Mouse (Mus musculus) forelimb bud, embryonic 11.5 days (tissue): ENCODE measurements at regions not wholly inside any gene's neighbourhood (a gene's known extent, or its start where the extent isn't known, plus 50 kb on each side); places are given as distances from the start of the nearest gene placed in this dataset.

Experiments used
- DNase-seq: peaks from one replicate; pipeline ENCODE4 v3.0.0-alpha.2; 2012; ENCODE audit warnings: low read depth, low spot score

DNA sequence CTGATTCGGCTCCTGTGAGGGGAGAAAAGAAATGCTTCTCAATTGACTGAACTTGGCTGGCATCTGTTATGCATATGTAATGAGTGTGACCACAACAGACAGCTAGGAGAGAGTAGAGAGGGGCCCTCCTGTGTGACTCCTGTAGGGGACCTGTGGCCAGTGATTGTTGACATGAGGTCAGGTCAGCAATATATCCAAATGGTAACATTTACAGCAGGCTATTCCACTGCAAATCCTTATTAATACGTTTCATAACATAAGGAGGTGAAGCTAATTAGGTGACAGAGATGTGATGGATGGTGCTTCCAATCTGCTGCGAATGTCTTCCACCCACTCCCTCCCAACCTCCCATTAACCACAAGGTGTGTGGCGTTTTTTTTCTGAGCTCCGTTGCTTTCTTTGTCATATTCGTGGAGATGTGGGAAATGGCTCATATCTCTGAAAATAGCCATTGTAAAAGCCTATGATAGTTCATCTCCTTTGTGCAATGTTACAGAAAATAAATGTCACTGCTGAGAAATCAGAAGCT, 309.5 kb downstream of the Irx1 start:
- DNase-seq: peak; percentile 46

DNA sequence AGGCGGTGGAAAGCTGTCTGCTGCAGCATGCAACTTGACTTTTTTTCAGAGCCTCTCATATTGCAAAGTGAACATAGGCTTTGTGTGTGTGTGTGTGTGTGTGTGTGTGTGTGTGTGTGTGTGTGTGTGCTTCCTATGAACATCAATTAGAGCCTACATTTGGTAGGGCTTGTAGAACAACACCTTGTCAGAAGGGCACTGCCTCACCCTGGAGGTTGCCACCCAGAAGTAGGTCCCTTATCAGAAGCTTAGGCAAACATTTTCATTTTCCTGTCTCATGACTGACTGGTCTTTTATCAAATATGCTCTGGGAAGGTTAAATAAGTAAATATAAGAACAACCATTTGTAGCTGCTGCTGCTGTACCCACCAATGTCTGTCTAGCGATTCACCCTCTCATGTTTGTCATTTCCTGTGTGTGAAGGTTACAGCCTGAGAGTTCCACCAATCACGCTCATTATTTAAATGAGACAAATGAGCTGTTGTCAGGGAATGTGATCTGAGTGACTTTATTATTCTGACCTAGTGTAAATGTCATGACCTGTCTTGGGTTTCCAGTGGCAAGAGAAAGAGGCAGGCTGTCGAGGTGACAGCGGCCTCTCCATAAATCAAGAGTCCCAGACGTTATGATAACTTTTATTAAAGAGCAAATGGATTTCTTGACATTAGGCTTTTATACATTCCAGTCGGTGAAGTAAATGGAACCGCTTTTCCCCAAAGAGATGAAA, 310.1 kb downstream of the Irx1 start:
- no peak for DNase-seq

DNA sequence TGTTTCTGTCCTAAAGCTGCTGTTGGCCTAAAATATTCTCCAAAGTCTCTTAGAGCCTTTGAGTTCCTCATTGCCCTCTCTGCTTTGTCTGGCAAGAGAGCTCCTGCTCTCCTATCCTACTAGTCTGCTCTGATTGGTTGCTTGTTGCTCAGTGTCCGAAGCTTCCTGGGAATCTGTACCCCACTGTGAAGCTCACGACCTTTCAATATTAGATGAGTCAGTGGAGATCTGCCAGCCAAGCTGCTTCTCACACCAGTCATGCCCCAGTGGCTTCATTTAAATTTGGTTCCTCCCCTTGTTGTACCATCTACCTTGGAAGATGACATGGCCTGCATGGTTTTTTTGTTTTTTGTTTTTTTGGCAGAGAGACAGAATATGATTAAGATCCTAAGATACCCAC, 313.6 kb downstream of the Irx1 start:
- no peak for DNase-seq

DNA sequence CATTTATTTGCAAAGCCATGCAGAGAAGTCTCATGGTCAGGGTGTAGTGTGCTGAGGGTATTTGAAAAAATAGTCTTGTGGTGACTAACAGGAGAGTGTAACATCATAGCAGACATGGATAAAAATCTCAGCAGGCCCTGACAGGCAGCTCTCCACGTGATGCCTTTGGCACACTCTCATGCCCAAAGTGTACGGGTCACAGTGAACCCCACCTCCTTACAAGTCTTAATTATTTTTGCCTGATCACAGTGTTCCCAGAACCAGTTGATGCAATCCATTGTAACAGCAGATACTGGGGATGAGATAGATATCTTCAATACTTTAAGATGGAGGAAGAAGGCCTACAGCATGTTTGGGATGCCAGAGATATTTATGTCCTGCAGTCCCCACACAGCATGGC, 314.5 kb downstream of the Irx1 start:
- DNase-seq: no peak

DNA sequence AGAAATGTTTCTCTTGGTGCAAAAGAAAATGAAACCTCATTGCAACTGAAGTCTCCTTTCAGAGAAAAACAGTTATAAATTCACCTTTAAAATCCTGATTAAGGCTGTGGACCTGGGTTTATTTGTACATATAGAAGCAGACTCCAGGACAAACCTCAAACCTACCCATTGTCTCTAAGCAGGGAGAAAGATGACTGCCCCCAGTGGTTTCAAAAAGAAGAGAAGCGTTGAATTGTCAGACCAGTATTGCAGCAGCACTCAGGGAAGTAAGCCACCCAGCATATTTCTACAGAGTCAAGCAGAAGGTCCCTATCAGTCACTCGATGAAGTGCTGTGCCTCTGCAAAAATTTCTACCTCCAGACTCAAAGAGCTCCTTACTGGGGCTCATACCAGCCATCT, 332.1 kb downstream of the Irx1 start:
- DNase-seq: no peak

DNA sequence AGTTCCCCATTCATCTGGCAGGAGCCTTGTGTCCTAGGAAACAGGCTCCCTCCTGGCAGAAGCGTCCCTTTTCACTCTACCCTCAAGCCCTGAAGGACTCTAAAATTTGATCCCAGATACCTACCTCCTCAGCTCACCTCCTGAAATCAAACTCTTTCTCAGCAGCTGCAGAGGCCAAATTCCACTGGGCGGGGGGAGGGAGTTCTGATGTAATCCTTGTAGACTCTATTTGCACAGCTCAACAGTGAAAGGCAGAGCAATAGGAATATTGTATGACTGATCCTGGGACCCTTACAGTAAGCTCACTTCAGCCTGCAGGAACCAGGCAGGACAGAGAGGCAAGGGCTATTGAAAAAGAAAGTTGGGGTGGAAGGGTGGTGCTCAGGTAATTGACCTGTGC, 346.3 kb downstream of the Irx1 start:
- DNase-seq: no peak

DNA sequence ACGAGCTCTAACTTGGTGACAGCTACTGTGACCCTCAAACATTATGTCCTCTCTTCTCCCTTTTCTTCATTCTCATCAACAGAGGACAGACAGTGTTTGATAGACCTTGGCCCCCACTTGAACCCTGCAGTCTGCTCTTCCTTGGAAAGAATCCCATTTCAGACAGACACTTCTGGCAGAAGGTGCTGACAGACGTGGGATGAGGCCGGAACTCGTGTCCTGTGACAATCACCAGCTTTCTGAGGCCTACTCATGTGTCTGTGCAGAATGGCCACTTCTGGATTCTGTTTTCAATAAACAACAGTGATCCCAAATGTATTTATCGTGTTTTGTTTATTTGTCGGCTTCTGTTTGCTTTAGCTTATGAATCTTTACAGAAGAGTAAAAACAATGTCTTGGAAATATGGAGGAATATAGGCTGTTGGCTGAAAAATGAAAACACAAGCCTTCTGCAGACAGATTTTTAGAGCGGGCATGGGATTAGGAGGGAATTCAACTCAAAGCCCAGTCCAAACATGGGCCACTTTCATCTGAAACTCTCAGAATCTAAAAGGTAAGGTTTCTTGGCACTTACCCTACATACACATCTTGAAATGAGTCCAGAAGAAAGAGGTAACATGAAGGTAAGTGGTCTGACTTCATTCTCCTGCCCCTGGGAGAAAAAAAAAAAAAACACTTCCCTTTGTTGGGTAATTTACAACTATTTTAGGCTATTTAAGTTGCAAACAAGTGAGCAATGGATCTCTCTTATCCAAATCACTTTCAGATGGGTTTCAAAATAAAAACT, 350.9 kb downstream of the Irx1 start:
- no peak for DNase-seq

DNA sequence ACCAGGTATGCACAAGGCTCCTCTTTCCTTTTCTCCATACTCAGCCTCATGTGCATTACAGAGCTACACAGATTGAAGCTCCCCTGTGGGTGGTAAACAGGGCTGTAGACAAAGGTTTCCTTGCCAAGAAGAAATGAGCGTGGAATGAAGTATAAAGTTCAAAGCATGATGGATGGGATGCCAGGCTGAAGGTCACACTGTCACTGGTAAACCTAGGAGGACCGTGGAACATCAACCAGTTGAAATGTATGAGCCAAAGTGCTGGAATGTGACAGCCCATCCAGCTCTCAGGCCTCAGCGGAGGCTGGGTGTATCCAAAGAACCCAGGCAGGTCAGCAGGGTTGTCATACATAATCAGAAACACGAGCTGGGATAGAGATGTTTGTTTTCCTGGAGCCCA, 381.0 kb downstream of the Irx1 start:
- no peak for DNase-seq

DNA sequence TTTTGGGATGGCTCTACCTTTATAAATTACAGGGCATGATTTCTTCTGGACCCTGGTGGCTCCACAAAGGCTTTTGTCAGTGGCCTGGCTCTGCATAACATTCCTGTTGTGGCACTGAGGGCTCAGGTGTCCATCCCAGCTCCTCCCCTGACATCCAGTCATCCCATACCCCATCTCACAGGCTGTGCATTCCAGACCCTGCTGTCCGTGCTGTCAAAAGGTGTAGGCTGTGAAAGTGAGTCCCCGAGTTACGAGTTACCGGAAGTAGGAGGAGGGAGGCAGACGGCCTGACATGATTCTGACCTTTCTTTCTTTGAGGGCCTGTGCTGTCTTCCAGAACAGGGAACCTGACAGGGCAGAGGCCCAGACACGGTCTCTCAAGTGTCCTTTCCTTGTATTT, 397.6 kb downstream of the Irx1 start:
- DNase-seq: no peak

DNA sequence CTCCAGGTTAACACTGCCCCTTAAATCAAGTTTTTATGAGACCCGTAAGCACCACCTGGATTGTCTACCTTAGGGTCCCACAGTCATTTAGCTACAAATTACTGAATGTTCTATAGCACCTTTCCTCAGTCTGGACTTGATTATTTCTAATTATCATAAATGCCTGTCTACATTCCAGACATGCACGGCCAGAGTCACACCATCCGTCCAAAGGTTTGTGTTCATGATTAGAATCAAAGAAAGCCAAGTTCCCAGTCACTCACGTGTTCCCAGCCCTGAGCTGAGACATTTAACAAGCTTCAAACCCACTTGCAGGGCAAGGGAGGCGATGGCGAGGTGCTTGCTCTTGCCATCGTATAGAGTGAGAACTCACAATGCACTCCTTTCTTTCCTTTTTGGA, 398.1 kb downstream of the Irx1 start:
- peak; percentile 61 for DNase-seq

DNA sequence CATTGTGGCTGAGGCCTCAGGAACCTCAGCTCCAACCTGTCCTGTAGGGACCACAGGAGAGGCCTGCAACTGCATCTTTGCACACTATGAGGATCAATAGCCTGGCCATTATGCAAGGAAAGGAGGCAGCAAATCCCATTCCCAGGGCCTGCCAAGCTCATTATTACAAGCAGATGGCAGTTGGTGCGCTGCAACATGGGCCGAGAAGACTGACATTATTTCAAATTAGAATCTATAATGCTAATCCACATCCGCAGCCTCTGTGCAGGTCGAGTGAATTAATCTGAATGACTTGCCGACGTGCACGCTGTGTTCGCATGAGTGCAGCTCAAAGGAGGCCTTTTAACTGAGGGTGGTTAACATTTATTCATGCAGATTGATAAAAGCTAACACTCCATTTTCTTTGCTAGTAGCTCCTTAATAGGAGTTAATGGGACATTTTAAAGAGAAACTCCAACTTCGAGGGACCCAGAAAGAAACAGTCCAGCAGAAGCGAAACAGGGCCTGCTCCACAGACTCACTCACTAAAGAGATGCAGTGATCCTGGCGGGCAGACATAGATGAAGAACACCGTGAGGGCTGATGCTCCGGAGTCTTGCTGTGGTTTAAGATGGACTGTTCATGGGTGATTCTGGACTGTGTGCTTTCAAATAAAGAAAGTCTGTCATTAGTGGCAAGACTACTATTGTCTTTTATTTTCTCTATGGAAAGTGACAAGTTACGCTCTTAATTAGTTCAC, 404.9 kb downstream of the Irx1 start:
- peak; percentile 51 for DNase-seq

DNA sequence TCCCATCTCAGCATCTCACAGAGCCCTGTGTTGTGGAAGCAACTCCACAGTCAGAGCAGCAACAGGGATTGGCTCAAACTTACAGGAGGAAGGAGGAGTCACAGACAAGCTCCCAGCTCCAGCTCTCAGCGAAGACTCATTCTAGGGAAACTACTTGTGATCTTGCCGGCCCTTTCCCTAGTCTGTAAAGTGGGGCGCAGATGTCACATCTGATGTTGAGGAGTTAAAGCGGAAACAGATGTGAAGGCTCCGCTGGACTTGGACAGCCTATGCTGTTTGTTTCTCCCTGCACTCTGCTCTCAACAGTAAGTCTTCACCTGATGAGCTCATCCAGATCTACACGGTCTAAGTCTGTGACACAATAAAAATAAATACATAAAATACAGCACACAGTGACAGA, 408.1 kb downstream of the Irx1 start:
- DNase-seq: peak; percentile 43

DNA sequence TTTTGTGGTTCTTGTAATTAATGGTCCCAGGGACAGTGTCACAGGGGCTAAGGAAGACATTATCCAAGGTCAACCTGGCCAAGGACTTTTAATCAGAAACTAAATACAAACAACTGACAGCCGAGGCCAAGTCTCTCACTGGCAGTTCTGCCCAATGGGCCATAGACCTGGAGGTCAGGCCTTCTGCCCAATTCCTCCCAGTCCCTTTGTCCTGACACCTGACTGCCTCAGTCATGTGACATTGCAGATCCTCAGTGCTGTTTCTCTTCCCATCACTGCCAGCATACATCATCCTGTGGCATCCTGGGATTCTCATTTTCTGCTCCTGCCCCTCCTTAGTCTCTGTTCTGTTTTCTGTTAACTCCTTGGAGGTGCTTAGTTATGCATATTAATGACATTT, 413.4 kb downstream of the Irx1 start:
- no peak for DNase-seq

DNA sequence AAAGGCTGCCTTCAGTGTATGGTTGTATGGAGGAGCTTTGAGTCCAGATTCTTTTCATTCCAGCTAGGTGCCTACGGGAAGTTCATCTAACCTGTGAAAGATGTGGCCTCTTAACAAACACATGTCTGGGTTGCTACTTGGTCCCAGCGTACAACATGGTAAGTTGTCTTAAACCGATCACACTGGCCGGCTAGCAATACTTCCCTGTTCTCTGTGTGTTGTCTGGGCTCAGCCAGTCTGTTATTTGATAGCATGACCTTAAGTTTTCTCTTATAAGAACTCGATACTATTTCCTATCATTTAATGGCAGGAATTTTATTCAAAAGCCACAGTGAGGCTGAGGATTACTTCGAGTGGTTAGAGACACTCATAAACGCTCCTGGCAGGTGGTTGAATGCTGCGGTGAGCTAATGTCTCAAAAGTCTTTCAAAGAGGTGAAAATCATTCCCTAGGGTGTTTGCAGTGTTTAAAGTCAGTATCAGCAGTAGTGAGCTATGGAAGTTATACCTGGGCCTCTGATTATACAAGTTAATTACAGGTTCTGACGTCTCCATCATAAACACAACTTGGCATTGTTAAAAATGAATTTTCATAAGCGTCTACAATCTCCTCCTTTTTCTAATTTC, 414.2 kb downstream of the Irx1 start:
- no peak for DNase-seq

DNA sequence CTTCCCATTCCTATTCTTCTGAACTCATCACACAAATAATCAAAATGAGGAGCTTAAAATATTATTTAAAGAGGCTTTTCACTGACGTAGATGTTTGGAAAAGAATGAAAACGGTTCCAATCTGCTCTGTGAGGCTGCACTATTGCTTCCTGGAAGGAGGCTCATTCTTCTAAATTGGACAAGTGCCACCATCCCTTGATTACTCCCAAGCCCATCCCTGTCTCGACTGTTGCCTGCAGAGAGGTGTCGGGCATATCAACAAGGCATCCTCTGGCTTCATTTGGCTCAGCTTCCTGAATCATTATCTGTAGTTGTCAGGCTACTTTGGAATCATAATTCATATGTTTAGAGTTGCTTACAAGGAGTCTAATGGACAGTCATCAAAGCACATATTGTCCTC, 425.3 kb downstream of the Irx1 start:
- DNase-seq: no peak

DNA sequence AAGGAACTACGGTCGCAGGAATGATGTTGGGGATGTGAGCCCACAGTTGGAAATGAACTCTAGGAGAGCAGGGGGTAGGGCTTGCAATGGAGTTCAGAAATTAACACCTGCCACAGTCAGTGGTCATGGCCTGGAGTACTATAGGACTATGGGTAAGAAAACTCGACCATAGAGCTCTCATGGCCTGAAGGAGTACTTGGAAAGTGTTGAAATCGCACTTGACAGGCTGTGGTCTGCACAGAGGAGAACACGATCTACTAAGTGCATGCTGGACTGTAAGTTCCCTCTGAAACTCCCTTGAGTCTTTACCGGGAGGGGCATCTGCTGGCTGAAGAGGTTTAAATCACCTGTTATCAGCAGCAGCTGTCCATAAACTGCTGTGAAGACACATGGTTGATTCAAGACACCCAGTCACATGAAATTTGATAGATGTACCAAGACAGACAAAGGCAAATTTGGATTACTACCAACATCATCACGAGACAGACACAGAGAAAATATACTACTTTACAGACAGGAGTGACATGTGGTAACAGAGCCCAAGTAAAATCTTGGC, 430.6 kb downstream of the Irx1 start:
- no peak for DNase-seq

DNA sequence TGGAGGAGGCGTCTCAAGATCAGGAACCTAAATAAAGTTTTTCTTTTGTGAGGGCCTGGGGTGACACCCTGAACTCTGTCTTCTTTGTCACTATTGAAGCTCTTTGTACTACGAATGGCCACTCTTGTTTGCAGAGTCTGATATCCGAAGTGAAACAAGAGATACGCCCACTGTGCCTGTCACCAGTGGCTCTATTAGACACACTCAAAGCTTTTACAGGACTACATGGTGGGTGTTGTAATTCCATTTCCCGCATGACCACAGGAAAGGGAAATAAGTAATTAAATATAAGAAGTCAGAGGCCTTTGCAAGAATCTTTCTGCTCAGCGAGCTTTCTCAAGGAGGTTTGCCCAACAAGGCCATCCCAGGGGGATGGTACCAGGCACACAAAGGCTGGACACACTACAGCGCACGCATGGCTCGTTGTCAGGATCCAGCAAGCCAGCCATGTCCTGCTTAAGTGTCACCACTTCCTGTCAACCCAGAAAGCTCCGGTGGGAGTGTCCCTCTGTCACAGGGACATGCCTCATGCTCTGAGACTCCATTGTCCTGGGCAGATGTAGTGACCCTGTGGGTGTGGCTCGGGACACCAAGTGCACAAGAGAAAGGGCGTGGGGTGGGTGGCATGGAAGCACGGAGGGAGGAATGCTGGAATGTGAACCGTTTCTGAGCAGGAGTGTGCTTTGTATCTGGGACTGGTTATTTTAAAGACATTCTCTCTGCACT, 434.0 kb downstream of the Irx1 start:
- DNase-seq: no peak

DNA sequence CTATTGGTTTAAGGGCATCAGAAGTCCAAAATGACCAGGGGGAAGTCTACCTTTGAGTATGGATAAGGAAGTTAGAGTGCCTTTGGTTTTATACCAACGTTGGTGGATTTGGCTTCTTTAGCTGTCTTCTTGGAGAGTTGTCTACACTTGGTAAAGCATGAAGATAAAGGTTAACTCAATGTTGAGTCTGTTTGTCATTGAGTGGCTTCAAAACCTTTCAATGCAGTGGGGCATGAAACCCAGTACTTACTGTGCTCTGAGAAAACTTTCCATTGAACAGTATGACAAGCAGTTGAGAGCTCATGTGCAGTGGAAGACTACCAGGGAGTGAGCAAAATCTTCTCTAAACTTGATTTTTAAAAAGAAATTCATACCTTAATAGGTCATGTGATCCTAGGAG, 445.7 kb downstream of the Irx1 start:
- no peak for DNase-seq

DNA sequence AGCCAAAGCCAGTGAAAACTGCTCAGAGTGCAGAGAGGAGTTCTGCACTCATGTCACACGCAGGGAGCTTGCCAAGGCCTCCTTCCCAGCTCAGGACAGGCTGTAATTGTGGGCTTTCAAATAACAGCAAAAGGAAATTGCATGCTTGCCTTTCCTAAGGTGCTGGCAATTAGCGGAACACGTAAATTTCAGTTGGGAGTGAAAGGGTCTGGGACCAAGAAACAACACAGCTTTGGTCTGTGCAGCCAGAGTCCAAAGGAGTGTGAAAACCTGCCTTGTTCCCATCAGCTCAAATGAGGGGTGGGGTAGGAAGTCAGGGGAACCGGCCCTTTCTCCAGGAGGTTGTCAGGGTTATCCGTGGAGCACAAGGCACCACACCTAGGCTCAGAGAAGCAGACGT, 450.3 kb downstream of the Irx1 start:
- DNase-seq: peak; percentile 52

DNA sequence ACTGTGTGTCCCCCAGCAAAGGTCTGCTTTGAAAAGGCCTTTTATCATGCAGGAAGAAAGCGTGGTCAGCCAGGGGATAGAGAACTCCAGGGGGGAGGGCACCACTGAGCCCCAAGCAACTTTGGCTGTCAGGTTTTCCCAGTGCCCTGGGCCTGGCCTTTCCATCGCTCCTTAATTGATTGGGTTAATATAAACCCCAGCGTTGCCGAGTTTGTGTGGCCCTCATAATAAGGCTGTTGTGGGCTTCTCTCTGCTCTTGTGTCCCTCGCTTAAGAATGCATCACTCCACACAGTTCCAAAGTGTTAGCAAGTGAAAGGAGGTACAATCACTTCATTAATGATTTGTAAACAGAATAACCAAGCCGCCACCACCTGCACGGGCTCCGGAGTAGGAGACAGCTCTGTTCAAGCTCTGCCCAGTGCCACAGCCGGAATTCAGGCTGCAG, 455.5 kb downstream of the Irx1 start:
- no peak for DNase-seq

DNA sequence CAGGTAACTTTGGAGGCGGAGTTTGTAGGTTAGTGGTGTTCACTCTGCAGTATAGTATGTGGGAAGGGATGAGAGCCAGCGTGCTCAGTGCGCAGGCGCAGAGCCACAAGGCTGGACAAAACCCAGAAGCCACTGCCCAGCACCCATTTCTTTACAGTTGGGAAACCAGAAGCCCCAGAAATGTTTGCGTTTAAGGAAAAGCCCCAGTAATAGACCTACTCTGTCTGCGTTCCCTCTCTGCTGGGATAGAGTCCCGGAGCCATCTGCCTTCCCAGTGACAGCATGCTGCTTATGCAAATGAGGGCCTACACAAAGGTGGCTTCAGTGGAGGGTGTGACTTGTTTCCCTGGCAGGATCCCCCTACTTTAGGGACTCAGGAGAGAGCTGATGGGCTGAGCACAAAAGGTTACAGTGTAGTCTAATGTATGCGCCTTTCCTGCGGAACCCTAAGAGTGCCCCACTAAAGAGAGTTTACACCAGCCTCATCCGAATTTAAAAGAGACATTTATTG, 456.0 kb downstream of the Irx1 start:
- DNase-seq: no peak
